Mouse (Mus musculus): ENCODE results near the gene Ppm1h.
"Not testable (repeated sequence)": the region's sequence is repeated elsewhere in the genome, so short reads cannot be mapped to it uniquely, and the experiment has no call there.

Gene Ppm1h

GRCm38 (mm10) chr10:122924571-122924970 lies 246.0 kb downstream of the Ppm1h start:
- in situ Hi-C loops (cut with MboI, MseI): not testable (repeated sequence)

GRCm38 (mm10) chr10:122926275-122926674 lies 247.7 kb downstream of the Ppm1h start:
- in situ Hi-C loops (cut with MboI, MseI): no loop called here

- in situ Hi-C loops (cut with MboI, MseI): no loop called here
Observed at GRCm38 (mm10) chr10:122930520-122930919, 252.0 kb downstream of the Ppm1h start.

- in situ Hi-C loops (cut with MboI, MseI): no loop called here
Observed at GRCm38 (mm10) chr10:122931193-122931832, 252.8 kb downstream of the Ppm1h start.

- in situ Hi-C loops (cut with MboI, MseI): no loop called here
Observed at GRCm38 (mm10) chr10:122931851-122932550, 253.4 kb downstream of the Ppm1h start.

GRCm38 (mm10) chr10:122933053-122933838 lies 254.7 kb downstream of the Ppm1h start:
- in situ Hi-C loops (cut with MboI, MseI): no loop called here

- in situ Hi-C loops (cut with MboI, MseI): not testable (repeated sequence)
Observed at GRCm38 (mm10) chr10:122935406-122935805, 256.8 kb downstream of the Ppm1h start.

- in situ Hi-C loops (cut with MboI, MseI): not testable (repeated sequence)
Observed at GRCm38 (mm10) chr10:122937380-122937779, 258.8 kb downstream of the Ppm1h start.

GRCm38 (mm10) chr10:122939546-122939945 lies 261.0 kb downstream of the Ppm1h start:
- in situ Hi-C loops (cut with MboI, MseI): no loop called here

GRCm38 (mm10) chr10:122942771-122943170 lies 264.2 kb downstream of the Ppm1h start:
- in situ Hi-C loops (cut with MboI, MseI): no loop called here

- in situ Hi-C loops (cut with MboI, MseI): no loop called here
Observed at GRCm38 (mm10) chr10:122943824-122944223, 265.3 kb downstream of the Ppm1h start.

- in situ Hi-C loops (cut with MboI, MseI): no loop called here
Observed at GRCm38 (mm10) chr10:122944888-122945287, 266.3 kb downstream of the Ppm1h start.

GRCm38 (mm10) chr10:122950966-122951365 lies 272.4 kb downstream of the Ppm1h start:
- in situ Hi-C loops (cut with MboI, MseI): no loop called here

GRCm38 (mm10) chr10:122953576-122953975 lies 275.0 kb downstream of the Ppm1h start:
- in situ Hi-C loops (cut with MboI, MseI): no loop called here

- in situ Hi-C loops (cut with MboI, MseI): no loop called here
Observed at GRCm38 (mm10) chr10:122957918-122958317, 279.4 kb downstream of the Ppm1h start.

- in situ Hi-C loops (cut with MboI, MseI): no loop called here
Observed at GRCm38 (mm10) chr10:122958699-122959098, 280.1 kb downstream of the Ppm1h start.

- in situ Hi-C loops (cut with MboI, MseI): no loop called here
Observed at GRCm38 (mm10) chr10:122960216-122960615, 281.7 kb downstream of the Ppm1h start.

- in situ Hi-C loops (cut with MboI, MseI): no loop called here
Observed at GRCm38 (mm10) chr10:122960738-122961137, 282.2 kb downstream of the Ppm1h start.

GRCm38 (mm10) chr10:122961494-122961893 lies 282.9 kb downstream of the Ppm1h start:
- in situ Hi-C loops (cut with MboI, MseI): no loop called here

GRCm38 (mm10) chr10:122962651-122963050 lies 284.1 kb downstream of the Ppm1h start:
- in situ Hi-C loops (cut with MboI, MseI): no loop called here

- in situ Hi-C loops (cut with MboI, MseI): no loop called here
Observed at GRCm38 (mm10) chr10:122963463-122964240, 285.1 kb downstream of the Ppm1h start.

- in situ Hi-C loops (cut with MboI, MseI): no loop called here
Observed at GRCm38 (mm10) chr10:122964241-122964636, 285.7 kb downstream of the Ppm1h start.

Measured in T-helper 2 cell (primary cell).